Mouse (Mus musculus) heart, postnatal 10 days (tissue): ENCODE measurements around the gene Tnfsf12. TPM values are rescaled to one million over a fixed set of nuclear protein-coding genes. Genes with fewer than 3 reads are reported as not detected.
"Not testable (repeated sequence)": the region's sequence is repeated elsewhere in the genome, so short reads cannot be mapped to it uniquely, and the experiment has no call there.

Experiments used
- DNase-seq, 2 experiments: peaks; one replicate each; pipeline ENCODE4 v3.0.0; 2021
- intact Hi-C: fragments of 180-260 bp; cut with DNase I; formaldehyde crosslinking; loops from one replicate; pipeline ENCODE4 v1.15.1; 2025
- total RNA-seq, 2 experiments: library from RNA; stranded (reverse); gene quantifications; 2 replicates each; pipeline ENCODE4 v1.2.3; 2021

Gene Tnfsf12
- 10 to 100 TPM; 19.6 to 20.3 TPM for total RNA-seq

DNA sequence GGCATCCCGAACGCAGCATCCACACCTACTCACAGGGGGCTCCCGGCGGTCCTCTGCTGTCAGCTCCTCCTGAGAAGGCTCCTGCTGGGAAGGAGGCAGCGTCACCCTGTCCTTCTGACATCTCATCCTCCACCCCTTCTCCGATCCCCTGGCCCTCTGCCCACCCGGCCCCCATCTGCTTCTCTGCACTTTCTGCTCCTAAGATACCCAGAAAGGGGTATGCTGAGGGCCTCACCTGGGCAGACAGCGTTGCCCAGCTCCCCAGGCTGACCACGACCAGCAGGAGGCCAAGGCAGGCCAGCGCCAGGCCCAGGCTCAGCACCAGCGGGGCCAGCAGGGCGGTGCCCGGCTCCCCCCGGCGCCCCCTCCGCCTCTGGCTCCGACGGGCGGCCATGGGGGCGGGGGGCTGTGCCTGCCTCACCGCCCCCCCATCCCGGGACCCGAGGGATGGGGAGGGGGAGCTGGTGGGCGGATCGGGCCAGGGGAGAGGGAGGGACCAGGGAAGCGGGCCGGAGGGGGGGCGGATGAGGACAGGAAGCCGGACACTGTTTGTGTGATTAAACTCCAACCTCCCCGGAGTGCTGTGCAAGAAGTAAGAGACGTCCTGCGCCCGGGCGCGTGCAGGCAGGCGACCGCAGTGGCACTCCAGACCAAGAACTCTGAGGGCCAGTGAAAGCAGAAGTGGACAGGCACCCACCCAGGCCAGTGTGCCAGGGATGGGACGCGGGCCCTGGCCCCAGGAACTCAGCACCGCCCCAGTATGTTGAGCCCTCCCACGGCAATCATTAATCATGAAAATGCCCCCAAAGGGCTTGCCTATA is at the start of gene Tnfsf12, which contains the start of gene Tnfsfm13:
TSS of gene Tnfsf12 (minus strand) at position 489 of the 821 bp plus-strand sequence.
TSS of gene Tnfsfm13 (minus strand) at position 738 of the 821 bp plus-strand sequence.
- intact Hi-C loops: no loop called here
- peak; percentile 85 to 87 for DNase-seq

DNA sequence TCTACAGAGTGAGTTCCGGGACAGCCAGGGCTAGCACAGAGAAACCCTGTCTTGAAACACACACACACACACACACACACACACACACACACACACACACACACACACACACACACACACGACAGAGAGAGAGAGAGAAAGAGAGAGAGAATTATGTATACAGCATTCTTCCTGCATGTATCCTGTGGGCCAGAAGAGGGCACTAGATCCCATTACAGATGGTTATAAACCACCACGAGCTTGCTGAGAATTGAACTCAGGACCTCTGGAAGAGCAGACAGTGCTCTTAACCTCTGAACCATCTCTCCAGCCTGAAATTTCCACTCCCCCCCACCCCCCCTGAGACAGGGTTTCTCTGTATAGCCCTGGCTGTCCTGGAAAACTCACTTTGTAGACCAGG is 35.8 kb upstream of the Tnfsf12 start:
- intact Hi-C loops, DNase-seq: not testable (repeated sequence)

DNA sequence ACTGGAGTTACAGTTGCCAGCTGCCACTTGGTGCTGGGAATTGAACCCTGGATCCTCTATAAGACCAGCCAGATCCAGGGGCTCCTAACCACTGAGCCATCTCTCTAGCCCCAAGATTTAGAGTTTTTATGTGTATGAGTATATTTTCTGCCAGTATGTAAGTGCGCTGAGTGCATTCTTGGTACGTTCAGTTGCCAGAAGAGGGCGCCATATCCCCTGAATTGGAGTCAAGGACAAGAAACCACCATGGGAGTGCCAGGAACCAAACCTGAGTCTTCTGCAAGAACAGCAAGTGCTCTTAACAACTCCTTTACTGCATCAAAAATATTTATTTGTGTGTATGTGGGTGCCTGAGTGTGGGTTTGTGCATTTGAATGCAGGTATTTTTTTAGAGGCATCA is 33.4 kb upstream of the Tnfsf12 start:
- intact Hi-C loops: loop anchor here (5.0 kb wide), 1 partner anchor 148 kb away; the partner anchor contains the start of gene Tmem95
- DNase-seq: peak; percentile 30 to 69

DNA sequence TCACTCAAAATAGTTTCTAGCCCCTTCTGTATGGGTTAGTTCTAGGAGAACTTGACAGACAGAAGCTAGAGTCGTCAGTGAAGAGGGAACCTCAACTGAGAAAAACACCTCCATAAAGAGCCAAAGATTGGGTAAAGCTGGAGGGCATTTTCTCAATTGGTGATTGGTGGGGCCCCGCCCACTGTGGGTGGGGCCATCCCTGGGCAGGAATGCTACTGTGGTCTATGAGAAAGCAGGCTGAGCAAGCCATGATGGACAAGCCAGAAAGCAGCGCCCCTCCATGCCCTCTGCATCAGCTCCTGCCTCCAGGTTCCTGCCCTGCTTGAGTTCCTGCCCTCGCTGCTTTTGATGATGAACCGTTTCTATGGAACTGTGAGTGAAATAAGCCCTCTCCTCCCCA is 30.3 kb upstream of the Tnfsf12 start:
- no peak for DNase-seq
- intact Hi-C loops: loop anchor here (5.0 kb wide), 1 partner anchor 151 kb away; the partner anchor contains the start of gene Tmem95

DNA sequence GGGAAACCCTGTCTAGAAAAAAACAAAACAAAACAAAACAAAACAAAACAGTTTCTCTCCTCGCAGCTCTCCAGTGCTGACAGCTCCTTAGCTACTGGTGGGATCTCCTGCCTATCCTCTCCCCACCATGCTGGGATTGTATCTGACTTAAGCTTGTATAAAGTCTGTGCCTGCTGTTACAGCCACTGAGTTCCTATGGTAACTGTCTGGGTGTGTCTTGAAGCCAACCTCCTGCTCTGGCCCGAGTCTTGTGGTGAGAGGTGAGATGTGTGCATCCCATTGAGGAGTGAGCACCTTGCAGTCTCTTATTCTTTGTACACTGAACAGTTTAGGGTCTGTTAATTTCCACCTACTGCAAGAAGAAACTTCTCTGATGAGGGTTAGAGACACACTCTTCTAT is 27.4 kb upstream of the Tnfsf12 start:
- no peak for DNase-seq
- intact Hi-C loops: no loop called here

DNA sequence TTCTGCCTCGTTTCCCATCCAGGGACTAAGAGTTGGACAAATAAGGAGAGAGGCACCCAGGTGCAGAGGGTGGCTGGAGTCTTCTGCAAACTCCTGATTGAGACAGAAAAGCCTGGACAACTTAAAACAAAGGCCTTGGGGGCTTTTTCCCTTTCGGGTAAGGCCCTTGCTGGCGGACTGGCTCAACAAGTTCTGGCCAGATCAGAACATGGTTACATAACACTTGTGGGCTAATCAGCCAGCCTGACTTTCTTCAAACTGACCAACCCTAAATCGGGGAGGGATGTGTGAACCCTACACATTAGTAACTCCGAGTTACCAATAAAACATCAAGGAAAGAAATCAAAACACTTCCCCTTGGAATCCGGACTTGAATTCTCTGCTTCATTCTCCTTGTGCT is 25.2 kb upstream of the Tnfsf12 start:
- no peak for DNase-seq

DNA sequence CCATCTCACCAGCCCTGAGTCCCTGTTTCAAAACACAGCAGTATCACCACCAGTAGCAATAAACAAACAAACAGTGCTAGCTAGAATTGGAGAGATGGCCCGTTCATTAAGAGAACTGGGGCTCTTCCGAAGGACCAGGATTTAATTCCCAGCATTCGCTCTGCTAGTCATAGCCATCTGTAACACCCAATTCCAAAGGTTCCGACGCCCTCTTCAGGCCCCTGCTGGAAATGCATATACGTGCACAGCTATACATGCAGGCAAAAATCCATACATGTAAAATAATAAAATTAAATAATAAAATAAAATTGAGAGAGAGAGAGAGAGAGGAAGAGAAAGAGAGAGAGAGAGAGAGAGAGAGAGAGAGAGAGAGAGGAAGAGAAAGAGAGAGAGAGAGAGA is 23.8 kb upstream of the Tnfsf12 start:
- intact Hi-C loops: no loop called here
- no peak for DNase-seq

More for the DNA sequence above, 25.2 kb upstream of the Tnfsf12 start:
- intact Hi-C loops: no loop called here

DNA sequence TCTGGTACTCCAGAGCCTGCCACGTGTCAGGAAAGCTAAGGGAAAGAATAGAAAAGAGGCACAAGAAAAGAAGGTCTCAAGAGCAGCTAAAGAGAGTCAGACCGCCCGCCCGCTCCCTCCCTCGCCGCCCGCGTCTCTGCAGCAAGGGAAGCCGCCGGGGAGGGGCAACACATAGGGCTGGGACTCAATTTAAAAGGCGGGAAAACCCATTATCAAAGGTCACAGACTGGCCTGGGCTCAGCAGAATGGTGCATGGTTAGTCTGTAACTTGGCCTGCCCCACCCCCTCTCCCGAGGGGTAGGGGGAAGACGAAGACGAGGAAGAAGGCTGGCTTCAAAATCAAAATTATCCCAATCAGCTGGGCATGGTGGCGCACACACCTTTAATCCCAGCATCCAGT is 23.0 kb upstream of the Tnfsf12 start:
- no peak for DNase-seq
- intact Hi-C loops: no loop called here

DNA sequence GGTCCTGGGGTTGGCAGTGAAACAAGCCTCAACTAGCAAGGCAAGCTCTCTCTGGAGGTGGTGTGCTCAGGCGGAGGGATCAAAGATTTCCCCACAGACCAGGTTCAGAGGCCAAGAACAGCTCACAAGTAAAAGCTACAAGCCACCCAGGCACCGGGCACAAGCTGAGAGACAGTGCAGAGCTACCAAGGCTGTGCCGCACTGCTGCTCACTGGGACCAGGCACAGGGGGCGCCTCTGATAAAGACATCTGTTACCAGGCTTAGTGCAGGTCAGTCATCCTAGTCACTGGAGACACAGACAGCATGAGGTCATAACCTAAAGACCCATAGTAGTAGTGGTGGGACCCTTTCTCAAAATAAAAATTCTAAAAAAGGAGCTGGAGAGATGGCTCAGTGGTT is 21.3 kb upstream of the Tnfsf12 start:
- DNase-seq: no peak
- intact Hi-C loops: no loop called here

DNA sequence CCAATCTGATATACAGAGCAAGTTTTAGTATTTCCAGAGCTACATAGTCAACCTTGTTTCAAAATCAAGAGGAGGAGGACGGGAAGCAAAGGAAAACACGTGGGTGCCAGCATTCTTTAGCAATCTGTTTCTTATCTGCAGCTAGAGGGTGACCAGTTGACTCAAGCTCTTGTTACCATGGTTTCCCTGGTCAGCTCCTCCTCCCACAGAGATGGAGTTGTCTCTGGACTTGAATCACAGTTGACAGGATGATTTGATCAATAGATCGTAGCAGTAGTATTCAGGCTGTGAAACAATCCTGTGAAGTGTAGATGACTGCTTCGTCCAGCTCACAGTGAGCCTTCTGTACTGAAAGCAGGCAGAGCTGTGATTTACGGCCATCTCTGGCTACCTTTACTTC is 20.3 kb upstream of the Tnfsf12 start:
- intact Hi-C loops: loop anchor here (1.0 kb wide), 1 partner anchor 34 kb away; the partner anchor contains the start of gene Senp3

DNA sequence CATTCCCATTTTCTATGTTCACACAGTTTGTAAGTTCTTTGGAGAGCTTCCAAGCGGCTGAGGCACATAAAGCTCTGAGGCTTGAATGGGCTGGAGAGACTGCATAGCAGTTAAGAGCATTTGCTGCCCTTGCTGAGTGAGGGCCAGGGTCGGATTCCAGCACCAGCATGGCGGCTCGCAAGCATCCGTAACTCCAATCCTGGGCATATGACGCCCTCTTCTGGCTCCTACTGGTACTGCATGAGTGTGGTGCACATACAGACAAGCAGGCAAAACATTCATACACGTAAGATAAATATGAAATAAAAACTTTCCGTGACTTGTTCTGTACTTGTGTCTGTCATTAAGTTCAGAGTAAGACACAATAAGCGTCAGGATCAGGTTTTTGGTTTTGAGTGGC is 19.8 kb upstream of the Tnfsf12 start:
- intact Hi-C loops: loop anchor here (1.0 kb wide), 1 partner anchor 33 kb away; the partner anchor contains the start of gene Senp3
- peak in 1 of 2 experiments; percentile 51 for DNase-seq

More for the DNA sequence above, 20.3 kb upstream of the Tnfsf12 start:
- peak in 1 of 2 experiments; percentile 26 for DNase-seq

DNA sequence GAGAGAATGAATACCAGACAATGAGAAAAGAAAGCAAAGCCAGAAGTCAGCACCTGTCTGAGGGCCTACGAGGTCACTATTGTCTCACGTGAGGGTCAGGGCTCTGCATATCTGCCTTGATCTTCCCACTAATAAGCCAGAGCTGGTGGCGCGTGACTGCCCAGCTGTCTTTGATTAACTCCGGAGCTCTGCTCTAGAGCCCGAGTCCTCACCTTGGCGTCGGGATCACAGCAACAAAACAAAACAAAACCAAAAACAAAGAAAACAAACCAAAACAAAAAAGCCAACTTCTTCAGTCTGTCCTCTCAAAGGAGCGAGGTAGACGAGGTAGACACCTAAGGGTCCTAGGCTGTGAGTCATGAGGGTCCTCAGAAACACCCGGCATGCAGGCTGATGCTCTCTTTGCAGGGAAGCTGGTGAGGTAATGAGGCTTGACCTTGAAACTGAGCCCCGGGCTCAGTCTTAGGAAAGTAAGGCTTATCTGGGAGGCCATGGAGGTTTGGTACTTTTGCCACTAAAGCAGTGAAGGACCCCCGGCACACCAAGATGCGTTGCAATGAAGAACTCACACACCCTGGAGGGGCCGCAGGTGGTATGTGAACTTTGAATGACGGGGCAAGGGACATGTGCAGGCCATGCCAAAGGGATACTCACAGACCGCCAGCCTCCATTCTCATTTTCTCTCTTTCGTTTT is 19.1 kb upstream of the Tnfsf12 start:
- intact Hi-C loops: loop anchor here (1.0 kb wide), 1 partner anchor 32 kb away; the partner anchor contains the start of gene Senp3

DNA sequence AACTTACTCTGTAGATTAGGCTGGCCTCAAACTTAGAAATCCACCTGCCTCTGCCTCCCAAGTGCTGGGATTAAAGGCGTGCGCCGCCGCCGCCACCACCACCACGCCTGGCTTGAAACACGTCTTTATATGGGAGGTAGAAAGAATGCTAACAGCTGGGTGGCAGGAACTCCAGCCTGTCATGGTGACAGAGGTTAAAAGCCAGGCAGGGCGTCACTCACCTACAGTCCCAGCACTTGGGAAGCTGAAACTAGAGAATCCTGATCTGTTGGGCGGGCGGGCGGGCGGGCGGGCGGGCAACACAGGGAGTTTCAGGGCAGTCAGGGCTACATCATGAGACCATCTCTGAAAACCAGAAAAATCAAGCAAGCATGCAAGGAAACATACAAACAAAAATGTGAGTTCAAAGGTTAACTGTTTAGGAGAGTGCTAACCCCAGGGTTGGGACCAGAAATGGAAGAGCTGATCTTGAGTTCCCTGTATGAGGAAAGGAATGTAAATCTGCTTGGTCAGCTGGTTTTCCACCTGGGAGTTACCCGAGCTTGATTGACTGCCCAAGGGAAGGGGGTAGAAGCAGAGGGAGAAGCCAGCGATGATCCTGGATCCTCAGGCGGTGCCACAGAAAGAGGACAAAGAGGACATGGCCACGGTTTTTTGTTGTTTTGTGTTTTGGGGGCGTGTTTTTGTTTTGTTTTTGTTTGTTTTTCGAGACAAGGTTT is 17.5 kb upstream of the Tnfsf12 start:
- DNase-seq: no peak
- intact Hi-C loops: no loop called here

More for the DNA sequence above, 19.1 kb upstream of the Tnfsf12 start:
- no peak for DNase-seq

DNA sequence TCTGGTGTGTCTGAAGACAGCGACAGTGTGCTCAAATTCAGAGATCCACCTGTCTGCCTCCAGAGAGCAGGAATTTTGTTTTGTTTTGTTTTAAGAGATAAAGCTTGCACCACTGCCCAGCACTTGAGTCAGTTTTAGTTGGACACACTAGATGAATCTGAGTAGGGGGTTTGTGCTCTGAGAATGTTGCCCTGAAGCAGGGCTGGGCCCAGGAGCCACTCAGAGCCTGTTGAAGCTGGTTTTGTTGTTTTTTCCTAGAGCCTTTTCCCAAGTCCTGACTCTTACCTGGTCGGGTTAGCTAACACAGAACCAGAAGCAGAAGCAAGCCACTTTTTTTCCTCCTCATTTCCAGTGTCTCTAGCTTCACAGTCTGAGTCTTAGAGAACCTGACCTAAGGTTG is 15.4 kb upstream of the Tnfsf12 start:
- intact Hi-C loops: no loop called here
- DNase-seq: no peak

DNA sequence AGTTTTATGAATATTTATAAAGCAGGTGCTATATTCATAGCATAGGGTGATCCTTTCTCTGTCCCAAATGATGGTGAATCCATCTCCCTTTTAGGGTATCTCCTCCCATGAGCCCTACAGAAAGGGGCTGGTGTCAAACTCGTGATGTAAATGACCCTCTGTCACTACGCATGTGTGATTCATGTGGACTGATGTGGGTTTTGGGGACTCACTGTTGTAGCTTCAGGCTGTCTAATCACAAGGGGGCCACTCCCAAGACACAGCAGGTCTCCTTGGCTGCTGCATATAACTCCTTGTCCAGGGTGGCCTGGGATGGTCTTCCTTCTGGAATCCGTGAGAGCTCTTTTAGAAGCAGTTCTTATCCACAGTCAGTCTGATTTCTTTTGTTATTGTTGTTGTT is 14.8 kb upstream of the Tnfsf12 start:
- intact Hi-C loops: no loop called here
- no peak for DNase-seq

DNA sequence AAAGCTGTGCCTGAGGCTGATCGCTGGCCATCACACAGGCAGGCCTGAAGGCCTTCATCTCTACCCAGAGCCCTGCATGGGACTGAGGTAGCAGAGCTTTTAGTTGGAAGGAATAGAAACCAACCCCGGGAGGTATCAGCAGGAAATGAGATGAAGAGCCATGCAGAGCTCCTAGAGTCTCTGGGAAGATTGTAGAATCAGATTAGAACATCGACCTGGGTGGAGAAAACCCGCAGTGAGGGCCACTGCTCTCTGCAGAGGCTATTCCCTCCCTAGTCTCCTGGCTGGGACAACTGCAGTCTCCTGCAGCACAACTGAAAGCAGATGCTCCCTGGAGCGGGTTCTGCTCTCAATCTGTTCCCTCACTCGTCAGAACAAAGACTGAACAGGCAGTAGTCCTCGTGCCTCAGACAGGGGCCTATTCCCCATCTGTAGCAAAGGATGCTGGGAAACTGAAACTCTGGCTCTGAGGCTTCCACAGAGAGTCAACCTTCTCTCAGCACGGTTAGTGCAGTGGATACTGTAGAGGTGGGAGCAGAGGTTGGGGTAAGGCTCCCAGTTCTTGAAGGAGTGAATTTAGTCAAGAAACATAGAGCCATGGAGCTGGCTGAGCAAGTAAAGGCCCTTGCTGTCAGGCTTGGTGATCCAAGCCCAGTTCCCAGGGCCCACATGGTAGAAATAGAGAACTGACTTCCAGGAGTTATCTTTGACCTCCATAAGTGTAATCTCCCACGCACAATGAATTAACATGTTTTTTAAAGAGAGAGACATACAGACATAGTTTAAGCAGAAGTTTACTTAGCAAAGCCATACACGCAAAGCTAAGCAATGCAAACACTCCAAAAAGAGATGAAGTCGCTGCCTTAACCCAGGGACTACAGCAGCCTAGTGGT is 14.2 kb upstream of the Tnfsf12 start:
- no peak for DNase-seq

DNA sequence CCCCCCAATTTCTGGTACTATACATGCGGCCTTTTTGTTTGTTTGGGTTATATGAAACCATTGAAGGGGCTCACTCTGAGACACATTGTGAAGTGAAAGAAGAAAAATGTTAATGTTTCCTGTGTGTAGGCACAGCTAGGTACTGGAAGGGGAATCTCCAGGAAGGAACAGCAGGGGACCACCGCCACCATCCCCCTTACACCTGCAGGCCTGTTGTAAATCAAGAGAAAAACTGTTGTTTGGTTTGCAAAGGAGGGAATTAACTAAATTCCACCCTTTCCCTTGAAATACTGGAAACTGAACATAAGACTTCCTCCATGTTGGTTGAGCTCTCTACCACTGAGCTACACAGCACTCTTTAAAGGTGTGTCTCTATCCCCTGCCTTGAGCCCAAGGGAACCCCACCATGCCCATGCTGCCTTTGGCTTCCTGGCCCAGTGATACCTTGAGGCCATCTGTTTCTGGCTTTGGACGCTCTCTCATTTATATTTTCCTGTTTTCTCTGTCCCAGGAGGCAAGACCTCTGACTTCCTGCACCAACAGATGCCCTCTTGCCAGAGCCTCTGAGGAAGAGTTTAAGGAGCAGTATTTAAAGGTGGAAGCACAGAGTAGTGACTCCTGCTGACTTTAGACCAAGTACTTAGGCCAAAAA is 13.1 kb upstream of the Tnfsf12 start:
- intact Hi-C loops: no loop called here
- no peak for DNase-seq

More for the DNA sequence above, 14.2 kb upstream of the Tnfsf12 start:
- intact Hi-C loops: no loop called here

DNA sequence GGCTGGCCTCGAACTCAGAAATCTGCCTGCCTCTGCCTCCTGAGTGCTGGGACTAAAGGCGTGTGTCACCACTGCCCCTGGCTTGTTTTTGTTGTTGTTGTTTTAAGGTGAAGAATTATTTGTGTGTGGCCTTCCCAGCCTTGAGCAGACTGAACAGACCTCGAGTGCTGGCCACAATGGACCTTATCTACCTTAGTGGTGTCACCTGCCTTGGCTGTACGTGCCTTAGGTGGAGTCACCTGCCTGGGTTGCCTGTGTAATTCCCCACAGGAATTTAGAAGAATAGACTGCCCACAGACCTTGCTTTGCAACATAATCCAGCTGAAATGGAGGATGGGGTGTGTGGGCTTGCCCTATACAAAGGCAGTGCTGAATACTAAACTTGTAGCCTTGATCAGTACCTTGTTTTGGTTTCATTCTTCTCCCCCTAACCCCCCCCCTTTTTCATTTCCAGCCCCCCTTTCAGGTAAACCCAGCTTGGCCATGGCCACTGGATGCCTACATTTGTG is 12.3 kb upstream of the Tnfsf12 start:
- intact Hi-C loops: no loop called here
- no peak for DNase-seq

DNA sequence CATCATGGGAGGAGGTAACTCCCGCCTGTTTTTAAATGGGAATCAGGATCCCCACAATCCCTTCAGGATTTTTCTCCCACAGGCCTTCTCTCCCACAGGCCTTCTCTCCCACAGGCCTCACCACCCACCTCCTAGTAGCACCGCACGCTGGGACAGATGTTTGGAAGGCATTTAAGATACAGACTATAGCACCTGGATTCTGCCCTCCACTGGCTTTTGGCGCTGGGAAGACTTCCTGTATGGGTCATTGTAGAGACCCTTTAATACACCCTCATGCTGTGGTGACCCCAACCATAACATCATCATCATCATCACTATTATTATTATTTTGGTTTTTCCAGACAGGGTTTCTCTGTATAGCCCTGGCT is 11.8 kb upstream of the Tnfsf12 start:
- DNase-seq: no peak
- intact Hi-C loops: no loop called here
